Mouse (Mus musculus): ENCODE measurements at regions not wholly inside any gene's neighbourhood (a gene's known extent, or its start where the extent isn't known, plus 50 kb on each side); places are given as distances from the start of the nearest gene placed in this dataset.
A peak's percentile ranks its signal among the peaks of the same experiment; 100 is the strongest.
"Not testable (repeated sequence)": the region's sequence is repeated elsewhere in the genome, so short reads cannot be mapped to it uniquely, and the experiment has no call there.

DNA sequence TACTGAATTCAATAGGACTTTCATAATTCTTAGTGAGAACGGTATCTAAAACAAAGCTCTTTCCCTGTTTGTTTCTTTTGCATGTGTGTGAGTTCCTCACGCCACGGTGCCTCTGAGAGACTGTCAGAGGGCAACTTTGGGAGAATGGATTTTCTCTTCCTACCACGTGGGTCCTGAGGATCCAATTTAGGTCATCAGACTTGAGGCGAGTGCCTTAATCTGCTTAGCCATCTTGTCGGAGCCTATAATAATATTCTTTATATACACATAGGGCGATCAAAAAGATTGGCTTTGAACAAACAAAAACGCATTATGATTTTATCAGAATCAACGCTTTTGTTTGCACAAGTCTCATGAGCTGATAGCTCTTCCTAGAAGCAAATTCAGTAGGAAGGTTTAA lies 119.6 kb downstream of the Enc1 start:
- DNase-seq (ENCODE audit: low spot score in 2 of 2) = no peak

GRCm38 (mm10) chr13:97358781-97359305 lies 117.9 kb downstream of the Enc1 start:
- no peak for DNase-seq (ENCODE audit: low spot score in 2 of 2)

- no peak for DNase-seq (ENCODE audit: low spot score in 2 of 2)
Measured at GRCm38 (mm10) chr13:97358261-97358660, 117.4 kb downstream of the Enc1 start.

- no peak for DNase-seq (ENCODE audit: low spot score in 2 of 2)
Measured at GRCm38 (mm10) chr13:97356923-97357807, 116.3 kb downstream of the Enc1 start.

GRCm38 (mm10) chr13:97355411-97355810 lies 114.5 kb downstream of the Enc1 start:
- DNase-seq (ENCODE audit: low spot score in 2 of 2) = not testable (repeated sequence)

DNA sequence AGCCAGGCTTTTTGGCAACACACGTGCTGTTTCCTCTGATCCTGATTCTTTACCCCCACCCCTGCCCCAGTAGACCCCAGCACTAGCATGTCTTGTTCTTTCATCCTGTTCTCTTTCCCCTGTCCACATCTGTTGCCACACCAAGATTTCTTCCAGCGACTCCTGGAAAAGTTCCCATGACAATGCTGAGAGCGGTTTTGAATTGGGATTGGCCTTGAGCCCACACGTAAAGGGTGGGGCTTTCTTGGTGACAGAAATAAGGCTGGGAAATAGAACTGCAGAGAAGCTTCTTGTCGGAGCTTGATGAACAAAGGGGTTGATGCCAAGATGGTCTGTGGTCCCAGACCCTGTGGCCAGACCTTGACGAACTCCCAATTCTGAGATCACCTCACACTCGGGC lies 106.8 kb downstream of the Enc1 start:
- no peak for DNase-seq (ENCODE audit: low spot score in 2 of 2)

- no peak for DNase-seq (ENCODE audit: low spot score in 2 of 2)
Measured at GRCm38 (mm10) chr13:97341218-97341889, 100.4 kb downstream of the Enc1 start.

- DNase-seq (ENCODE audit: low spot score in 2 of 2) = no peak
Measured at GRCm38 (mm10) chr13:97337954-97338353, 97.0 kb downstream of the Enc1 start.

DNA sequence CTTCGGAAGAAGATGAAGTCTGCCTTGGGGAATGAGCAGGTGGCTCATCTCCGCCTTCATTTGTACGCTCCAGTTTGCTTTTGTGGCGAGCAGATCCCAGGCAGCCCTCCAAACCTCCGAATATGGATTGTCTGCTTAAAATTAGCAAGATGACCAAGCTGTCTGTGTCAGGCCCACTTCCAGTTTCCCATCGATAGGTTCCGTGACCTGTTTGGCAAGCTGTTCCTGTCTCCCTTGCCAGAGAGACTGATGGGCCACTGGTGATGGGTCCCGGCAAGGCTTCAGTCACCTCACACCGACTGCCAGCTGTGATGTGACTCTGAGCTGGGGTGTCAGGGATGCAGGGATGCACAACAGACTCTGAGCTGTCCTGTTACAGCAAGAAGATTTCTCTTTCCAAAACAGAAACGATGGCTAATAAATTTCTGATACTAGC lies 96.4 kb downstream of the Enc1 start:
- DNase-seq (ENCODE audit: low spot score in 2 of 2) = no peak

GRCm38 (mm10) chr13:97333801-97334534 lies 93.1 kb downstream of the Enc1 start:
- DNase-seq (ENCODE audit: low spot score in 2 of 2) = no peak

DNA sequence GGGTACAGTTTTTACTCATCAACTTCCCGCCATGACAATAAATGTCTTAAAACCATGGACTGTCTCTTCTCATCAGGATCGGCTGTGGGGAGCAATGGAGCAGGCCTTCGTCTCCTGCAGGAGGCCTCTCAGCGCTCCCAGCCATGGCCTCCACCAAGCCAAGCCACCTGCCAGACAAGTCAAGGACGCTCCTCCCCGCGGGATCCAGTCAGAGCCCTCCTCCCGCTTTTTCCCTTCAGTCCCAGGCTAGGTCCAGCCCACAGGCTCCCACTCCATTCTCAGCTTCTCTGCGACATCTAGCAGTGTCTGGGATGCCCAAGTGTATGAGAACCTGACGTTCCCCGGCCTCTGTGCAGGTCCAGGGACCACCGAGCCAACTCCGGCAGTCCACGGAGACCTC lies 90.2 kb downstream of the Enc1 start:
- DNase-seq (ENCODE audit: low spot score in 2 of 2) = no peak

DNA sequence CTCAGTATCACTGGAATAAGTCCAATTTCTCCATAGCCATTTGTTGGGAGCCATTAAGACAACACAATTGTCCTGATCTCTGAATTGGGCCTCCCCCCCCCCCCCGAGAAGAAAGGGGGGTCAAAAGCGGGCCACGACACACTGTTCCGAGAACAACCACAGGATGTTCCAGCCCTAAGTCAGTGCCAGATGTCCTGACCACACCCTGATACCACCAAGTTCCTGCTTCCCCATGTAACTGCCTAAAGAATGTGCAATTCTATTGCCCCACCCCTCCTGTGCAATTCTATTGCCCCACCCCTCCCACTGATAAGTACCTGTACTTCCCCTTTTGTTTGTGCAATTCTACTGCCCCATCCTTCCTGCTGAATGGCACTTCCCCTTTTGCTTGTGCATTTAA lies 80.4 kb downstream of the Enc1 start:
- not testable (repeated sequence) for DNase-seq (ENCODE audit: low spot score in 2 of 2)

DNA sequence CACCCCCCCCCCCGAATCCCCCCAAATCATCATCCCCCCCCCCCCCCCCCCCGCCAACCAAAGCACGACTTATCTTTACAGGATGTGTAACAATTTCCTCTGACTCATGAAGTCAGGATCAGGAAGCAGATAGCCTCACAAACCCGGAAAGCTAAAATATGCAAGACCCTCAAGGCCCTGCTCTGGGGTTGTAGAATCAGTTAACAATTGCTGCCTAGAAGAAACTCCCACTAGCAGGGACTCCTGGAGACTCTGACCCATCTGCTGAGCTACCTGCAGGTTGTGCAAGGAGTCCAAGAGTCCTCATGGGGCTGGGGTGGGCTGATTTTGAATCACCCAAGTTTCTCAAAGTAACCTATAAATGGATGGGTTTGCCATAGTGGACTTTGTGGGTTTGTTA lies 79.9 kb downstream of the Enc1 start:
- no peak for DNase-seq (ENCODE audit: low spot score in 2 of 2)

- DNase-seq (ENCODE audit: low spot score in 2 of 2) = no peak
Measured at GRCm38 (mm10) chr13:97320298-97320697, 79.4 kb downstream of the Enc1 start.

DNA sequence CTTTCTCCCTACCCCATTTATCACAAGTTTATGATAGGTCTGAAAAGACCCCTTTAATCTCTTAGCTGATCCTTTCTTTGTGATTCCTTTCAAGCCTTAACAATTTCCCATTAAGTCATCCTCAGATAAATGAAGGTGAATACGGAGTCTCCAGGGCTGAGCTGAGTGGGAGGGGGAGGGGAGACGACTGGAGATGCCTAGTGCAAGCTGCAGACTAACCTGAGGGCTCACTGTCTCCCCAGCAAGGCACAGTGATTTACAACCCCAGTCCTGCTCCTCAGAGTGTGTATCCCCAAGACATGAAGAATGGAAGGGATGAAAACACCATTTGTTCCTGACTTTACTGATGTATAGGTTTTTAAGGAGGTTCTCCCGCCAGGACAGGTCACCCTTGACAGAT lies 76.7 kb downstream of the Enc1 start:
- DNase-seq (ENCODE audit: low spot score in 2 of 2) = no peak

DNA sequence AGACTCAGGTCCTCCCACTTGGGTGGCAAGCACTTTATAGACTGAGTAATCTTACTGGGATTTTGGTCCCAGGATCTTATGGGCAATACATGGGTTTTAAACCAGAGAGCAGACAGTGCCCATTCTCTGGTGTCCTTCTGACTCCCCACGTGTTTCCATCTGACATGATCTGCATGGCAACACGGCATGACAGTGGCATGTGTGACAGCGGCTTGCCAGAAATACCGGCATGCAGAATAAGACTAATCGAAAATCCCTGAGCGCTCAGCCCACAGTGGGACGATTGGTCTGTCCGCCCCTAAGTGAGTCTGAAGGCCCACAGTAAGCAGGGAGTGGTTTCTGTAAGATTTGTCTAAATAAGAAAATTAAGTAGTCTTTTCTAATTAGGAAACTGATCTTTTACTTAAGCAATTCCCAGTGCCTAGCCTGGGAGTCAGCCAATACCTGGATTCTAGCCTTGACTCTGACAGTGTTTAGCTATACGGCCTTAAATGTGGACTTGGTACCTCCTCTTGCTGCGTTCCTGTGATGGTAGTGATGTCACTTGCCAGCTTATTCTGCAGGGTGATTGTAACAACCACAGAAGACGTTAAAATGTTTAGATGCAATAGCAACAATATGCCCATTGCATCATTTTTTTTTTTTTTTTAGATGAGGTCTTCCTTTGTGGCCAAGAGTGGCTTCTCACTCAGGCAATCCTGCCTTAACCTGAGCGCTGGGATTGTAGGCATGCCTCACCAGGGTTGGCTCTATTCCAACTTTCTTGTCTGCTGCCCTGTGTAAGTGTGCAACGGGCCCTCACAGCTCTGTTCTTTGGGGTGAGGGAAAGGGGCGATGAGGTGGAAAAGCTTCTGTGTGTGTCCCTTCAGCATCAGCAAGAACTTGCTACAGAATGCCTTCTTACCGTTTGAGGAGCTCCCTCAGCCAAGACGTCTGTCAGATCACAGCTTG lies 71.8 kb downstream of the Enc1 start:
- DNase-seq (ENCODE audit: low spot score in 2 of 2) = no peak

DNA sequence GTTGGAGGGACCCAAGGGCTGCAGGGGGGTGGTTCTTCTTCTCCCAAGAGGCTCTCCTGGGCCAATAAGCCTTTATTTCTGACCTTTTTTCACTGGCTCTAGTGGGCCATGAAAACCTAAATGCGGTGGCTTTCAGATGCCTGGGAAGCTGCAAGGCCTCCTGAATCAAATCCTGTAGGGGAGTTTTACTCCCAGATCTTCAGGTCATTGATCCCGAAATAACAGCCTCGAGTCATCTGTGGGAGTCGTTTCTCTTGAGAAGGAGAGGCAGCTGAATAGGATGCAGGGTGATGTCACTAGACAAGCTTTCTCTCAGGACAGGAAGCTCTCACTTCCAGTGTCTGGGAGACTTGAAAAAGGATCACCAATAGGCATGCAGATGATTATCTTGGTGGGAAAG lies 70.4 kb downstream of the Enc1 start:
- DNase-seq (ENCODE audit: low spot score in 2 of 2) = no peak

GRCm38 (mm10) chr13:97310855-97311189 lies 69.9 kb downstream of the Enc1 start:
- DNase-seq (ENCODE audit: low spot score in 2 of 2) = no peak

DNA sequence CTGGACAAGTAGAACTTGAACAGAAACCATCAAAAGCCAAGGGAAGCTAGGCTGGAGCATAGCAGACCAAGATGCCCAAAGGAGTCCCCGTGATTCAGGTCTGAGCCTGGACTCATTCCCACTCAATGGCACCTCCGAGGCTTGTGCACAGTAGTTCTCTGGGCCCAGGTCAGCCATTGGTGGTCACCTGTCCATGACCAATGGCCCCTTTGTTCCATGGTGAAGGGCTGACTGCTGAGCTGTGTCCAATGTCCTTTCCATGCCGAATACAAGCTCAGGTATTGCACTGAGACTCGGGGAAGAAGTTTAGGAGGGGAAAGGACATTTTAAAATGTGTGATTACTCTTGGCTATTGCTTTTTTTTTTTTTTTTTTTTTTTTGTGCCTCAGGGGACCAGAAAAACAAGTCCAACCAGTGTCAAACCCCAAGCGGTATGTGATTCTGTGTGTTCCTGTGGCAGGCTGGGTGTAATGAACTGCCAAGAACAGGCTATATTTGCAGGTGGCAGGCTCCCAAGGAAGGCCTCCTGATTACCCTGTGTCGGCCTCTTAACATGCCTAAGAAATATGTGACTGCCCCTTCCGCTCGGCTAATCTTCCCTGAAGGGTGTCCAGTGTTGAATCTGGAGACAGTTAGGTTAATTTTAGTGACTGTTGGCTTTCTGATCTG lies 69.4 kb downstream of the Enc1 start:
- no peak for DNase-seq (ENCODE audit: low spot score in 2 of 2)

DNA sequence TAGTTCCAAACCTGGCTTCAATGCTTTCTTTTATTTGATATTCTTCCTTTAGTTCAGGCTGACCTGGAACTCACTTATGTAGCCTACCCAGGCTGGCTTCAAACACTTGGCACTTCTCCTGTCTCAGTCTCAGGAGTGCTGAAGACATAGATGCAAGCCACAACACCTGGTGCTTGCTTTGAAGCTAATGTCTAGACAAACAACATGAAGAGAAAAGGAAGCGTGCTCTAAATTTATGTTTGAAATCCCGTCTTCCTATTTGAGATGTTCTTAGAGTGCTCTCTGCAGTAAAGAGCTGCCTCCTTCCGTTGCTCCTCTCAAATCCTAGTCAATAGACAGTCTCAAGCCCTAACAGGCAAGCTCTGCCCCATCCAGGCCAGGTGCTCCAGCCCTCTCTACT lies 68.5 kb downstream of the Enc1 start:
- peak; percentile 24 to 36 for DNase-seq (ENCODE audit: low spot score in 2 of 2)

DNA sequence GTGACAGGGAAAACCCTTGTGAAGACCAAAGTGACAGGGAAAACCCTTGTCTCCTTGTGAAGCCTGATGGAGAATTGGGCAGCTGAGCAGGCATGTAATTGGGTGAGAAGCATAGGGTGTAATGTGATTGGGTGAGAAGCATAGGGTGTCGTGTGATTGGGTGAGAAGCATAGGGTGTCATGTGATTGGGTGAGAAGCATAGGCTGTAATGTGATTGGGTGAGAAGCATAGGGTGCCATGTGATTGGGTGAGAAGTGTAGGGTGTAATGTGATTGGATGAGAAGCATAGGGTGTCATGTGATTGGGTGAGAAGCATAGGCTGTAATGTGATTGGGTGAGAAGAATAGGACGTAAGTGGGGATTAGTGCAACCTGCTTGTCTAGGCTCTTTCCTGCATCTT lies 67.5 kb downstream of the Enc1 start:
- no peak for DNase-seq (ENCODE audit: low spot score in 2 of 2)

Data from thymus, postnatal 10 days (tissue).